Mouse (Mus musculus) thymus, postnatal 36 days (tissue): ENCODE measurements around the gene Ctu1.
"Not testable (repeated sequence)": the region's sequence is repeated elsewhere in the genome, so short reads cannot be mapped to it uniquely, and the experiment has no call there.

Experiments
- DNase-seq, 2 experiments: peaks; one replicate each; pipeline ENCODE4 v3.0.0; 2022; ENCODE audit warnings: mixed read lengths in 2 of 2

Ctu1 gene

GRCm38 (mm10) chr7:43682511-43682910 is 10.7 kb downstream of the Ctu1 start:
- not testable (repeated sequence) for DNase-seq

DNA sequence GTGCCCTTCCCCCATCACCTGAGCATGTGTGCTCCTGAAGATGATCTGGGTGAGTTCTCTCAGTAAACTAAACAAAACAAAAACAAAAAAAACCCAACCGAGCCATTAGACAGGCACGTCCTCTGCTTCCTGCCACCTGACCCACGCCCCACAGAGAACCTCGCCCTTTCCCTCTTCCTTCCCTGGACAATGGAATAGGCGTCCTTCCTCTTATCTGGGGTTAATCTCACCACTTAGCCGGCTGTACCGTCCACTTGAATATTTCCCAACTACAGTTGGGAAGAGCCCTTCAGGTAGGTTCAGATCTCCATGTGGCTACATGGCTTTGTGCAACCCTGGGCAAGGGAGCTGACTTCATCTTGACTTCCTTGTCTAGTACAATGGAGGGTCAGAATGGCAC is 13.3 kb downstream of the Ctu1 start:
- no peak for DNase-seq

GRCm38 (mm10) chr7:43690118-43690517 is 18.3 kb downstream of the Ctu1 start, which contains the start of gene Klk14:
Gene Klk14 (plus strand): TSS chr7:43690418.
- no peak for DNase-seq

DNA sequence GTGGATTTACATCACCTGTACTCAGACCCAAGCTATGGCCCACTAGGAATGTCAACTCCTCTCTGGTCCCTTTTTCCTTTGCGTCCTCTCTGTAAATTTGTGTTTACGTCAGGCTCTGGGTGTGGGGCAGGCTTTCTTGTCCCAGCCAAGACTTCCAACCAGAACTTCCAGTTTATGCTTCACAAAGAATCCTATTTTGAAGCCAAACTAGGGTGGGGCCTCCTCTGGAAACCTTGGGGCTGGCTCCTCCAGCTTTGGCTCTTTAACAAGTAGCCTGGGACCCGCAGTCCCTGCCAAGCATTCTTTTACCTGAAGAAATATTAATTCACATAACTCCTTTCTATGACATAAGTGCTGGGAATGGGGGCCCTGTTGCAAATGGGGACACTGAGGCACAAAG is 38.2 kb downstream of the Ctu1 start:
- DNase-seq = no peak

GRCm38 (mm10) chr7:43712267-43712666 is 40.5 kb downstream of the Ctu1 start, which contains the start of gene Klk13:
Gene Klk13 (plus strand): TSS chr7:43712567.
- no peak for DNase-seq

DNA sequence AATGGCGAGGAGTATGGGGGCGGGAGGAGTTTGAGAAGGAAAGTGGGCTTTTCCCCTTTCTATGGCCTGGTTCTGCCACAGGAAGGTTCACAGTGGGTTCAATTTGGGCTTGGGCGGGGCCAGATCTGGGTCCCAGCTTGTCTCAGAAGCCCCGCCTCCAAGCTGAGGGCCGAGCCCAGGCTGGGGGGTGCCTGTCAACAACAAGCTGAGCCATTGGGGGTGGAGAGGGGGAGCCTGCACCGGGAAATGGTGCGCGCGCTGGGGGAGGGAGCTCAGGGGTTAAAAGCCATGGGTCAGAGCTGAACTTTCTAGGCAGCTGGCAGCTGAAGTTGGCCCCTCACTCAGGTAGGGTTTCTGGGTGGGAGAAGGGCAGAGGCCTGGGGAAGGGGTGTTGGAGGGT is 41.1 kb downstream of the Ctu1 start:
- DNase-seq = no peak

DNA sequence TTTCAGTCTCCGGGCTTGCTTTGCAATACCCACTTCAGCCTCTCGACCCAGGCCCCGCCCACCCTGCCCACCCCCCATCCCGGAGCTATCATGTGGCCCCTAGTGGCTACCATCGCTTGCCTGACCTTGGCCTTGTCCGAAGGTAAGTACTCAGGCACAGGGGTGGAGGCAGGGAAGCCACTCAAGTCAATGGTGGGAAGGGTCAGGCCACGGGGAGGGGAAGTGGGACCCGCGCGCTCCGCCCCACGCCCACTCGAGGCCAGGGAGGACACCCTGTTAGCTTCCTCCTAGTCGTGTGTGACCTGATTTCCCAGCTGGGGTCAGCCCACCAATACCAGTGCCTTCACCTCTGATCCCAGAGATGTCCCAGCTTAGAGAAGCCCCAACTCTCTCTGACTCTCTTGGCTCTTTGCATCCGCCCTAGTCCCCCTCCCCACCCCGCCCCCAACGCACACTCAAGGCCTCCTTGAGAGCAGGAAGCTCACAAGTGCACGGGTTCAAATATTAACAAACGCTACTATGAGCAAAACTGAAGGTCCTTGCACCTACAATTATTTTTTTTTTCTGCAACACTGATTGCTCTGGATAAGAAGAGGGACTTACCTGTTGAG is 42.0 kb downstream of the Ctu1 start:
- no peak for DNase-seq
